Mouse (Mus musculus) liver, postnatal 0 days (tissue): ENCODE data around the gene Aig1. TPM values are rescaled to one million over a fixed set of nuclear protein-coding genes. Genes with fewer than 3 reads are reported as not detected.

Experiments
- ATAC-seq: fragments of 200-750 bp; cut with Nextera tagmentation; 2 replicates; pipeline ENCODE4 v1.8.0; 2017; ENCODE audit warnings: mild to moderate bottlenecking, moderate library complexity
- DNase-seq: peaks from one replicate; pipeline ENCODE4 v3.0.0-alpha.2; 2016
- H3K27ac ChIP-seq: fragments of 300-500 bp; sonication (generic); 2 replicates; pipeline ENCODE4 v1.5.1; 2014; ENCODE audit warnings: antibody characterized with exemption, moderate library complexity, mild to moderate bottlenecking, low read depth
- H3K27me3 ChIP-seq: fragments of 300-500 bp; sonication (generic); 2 replicates; pipeline ENCODE4 v1.6.1; 2014; ENCODE audit warnings: low read length, control low read depth, mixed read lengths; ENCODE audit not compliant: insufficient read depth
- H3K36me3 ChIP-seq: fragments of 300-500 bp; sonication (generic); replicated peaks from 2 replicates; pipeline ENCODE4 v1.6.1; 2014; ENCODE audit warnings: mild to moderate bottlenecking, control low read depth, low read length, moderate library complexity, mixed read lengths; ENCODE audit not compliant: insufficient read depth
- H3K4me1 ChIP-seq: fragments of 300-500 bp; sonication (generic); 2 replicates; pipeline ENCODE4 v1.6.1; 2014; ENCODE audit warnings: antibody characterized with exemption, mild to moderate bottlenecking, control low read depth; ENCODE audit not compliant: insufficient read depth
- H3K4me2 ChIP-seq: fragments of 300-500 bp; sonication (generic); 2 replicates; pipeline ENCODE4 v1.6.1; 2014; ENCODE audit warnings: low read depth, mild to moderate bottlenecking, low read length, moderate library complexity, mixed read lengths
- H3K4me3 ChIP-seq: fragments of 300-500 bp; sonication (generic); 2 replicates; pipeline ENCODE4 v1.5.1; 2014; ENCODE audit warnings: low read depth, low read length
- H3K9ac ChIP-seq: fragments of 300-500 bp; sonication (generic); replicated peaks from 2 replicates; pipeline ENCODE4 v1.6.1; 2014; ENCODE audit warnings: mild to moderate bottlenecking, moderate library complexity
- H3K9me3 ChIP-seq: fragments of 300-500 bp; sonication (generic); 2 replicates; pipeline ENCODE4 v1.6.1; 2016; ENCODE audit warnings: mild to moderate bottlenecking, control low read depth, low read length, mixed read lengths
- CTCF ChIP-seq: sonication (generic); IDR thresholded peaks from 2 replicates; pipeline ENCODE4 v1.5.1; 2016; ENCODE audit warnings: antibody characterized with exemption, low read depth
- EP300 ChIP-seq: IDR thresholded peaks from 2 replicates; pipeline ENCODE4 v1.6.1; 2016; ENCODE audit warnings: antibody characterized with exemption, low read depth, mild to moderate bottlenecking
- WGBS: fragments of 180-500 bp; shearing (Covaris S2); extraction: QIAGEN DNeasy Blood & Tissue Kit; methylation state at CpG from one replicate; pipeline ENCODE4 v1.1.7; 2014; ENCODE audit not compliant: insufficient replicate concordance; 5-methylcytosine and 5-hydroxymethylcytosine counted together
- polyA plus RNA-seq: library from polyadenylated mRNA; unstranded; fragments of >200 nt; fragmentation: Nextera tagmentation; extraction: Ambion mirVana; gene quantifications from 2 replicates; pipeline ENCODE4 v1.2.1, GENCODE M21; 2015

The Aig1 gene
- polyA plus RNA-seq, 1 experiment from 2014 or later = 27.6 TPM

- DNase-seq (no peak), ATAC-seq (no peak)
- Histone ChIP-seq H3K27ac (no peak overlapping the region), H3K4me2 (no peak overlapping the region), H3K4me3 (no peak overlapping the region), H3K9ac (no peak overlapping the region), H3K4me1 (peaks cover 2% of the 10 kb centered on the region; the same call in 1 of the 2 replicates), H3K9me3 (no peaks in the 10 kb centered on the region), H3K36me3 (no peaks in the 10 kb centered on the region), H3K27me3 (no peaks in the 10 kb centered on the region)
- no peak for TF ChIP-seq CTCF
- no peak for TF ChIP-seq EP300
- 69% methylated on average over 4 of the region's 4 CpGs for WGBS
These were observed 163.0 kb downstream of the Aig1 start for GRCm38 (mm10) chr10:13705771-13706170.

DNA sequence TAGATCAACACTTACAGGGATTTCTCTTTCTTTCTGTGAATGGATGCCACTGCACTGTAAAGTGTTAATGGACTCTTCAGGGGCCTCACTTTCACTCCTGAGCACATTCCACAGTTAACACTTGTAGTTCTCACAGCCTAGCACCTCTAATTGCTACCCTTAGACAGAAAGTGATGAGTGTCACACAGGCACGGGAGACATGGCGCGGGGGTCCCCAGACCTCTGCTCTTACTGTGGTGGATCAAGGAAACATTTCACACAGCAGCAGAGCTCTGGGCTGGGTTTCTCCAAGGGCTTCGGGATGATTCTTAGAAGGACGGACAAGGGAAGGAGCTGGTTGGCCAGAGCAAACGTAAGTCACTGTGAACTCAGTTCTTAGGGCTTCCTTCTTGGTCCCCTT lies 166.1 kb downstream of the Aig1 start:
- H3K4me2 ChIP-seq = no peak overlapping the region
- no peak overlapping the region for H3K9ac ChIP-seq
- no peaks in the 10 kb centered on the region for H3K9me3 ChIP-seq
- no peaks in the 10 kb centered on the region for H3K27me3 ChIP-seq
- H3K4me3 ChIP-seq = no peak overlapping the region
- ATAC-seq (no peak), DNase-seq (no peak)
- WGBS = 78% methylated on average over 6 of the region's 6 CpGs
- H3K36me3 ChIP-seq = no peaks in the 10 kb centered on the region
- TF ChIP-seq EP300 = no peak
- TF ChIP-seq CTCF = no peak
- H3K27ac ChIP-seq = peak overlapping the region; percentile 22; the same call in 1 of the 2 replicates
- peaks cover 2% of the 10 kb centered on the region; the same call in 1 of the 2 replicates for H3K4me1 ChIP-seq

DNA sequence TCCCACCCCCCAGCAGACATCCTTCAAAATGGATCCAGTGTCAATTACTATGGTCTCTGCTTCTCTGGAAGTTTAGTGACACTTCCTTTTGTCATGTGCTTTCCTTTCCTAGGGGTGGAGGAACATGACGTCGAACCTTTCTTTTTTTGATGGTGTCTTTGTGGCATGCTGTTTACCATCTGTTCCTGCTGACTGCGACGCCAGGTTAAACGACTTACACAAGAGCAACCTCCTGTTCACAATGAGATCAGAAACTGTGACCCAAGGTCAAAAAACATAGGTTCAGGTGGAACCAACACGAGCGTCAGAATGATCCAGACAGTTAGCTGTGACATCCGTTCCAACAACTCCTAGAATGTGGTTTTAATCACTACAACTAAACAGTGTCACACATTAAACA lies 166.7 kb downstream of the Aig1 start:
- Histone ChIP-seq H3K4me3 (no peak overlapping the region), H3K4me2 (no peak overlapping the region), H3K9me3 (no peaks in the 10 kb centered on the region), H3K27ac (no peak overlapping the region), H3K4me1 (peaks cover 2% of the 10 kb centered on the region; the same call in 1 of the 2 replicates), H3K36me3 (no peaks in the 10 kb centered on the region), H3K27me3 (no peaks in the 10 kb centered on the region), H3K9ac (no peak overlapping the region)
- ATAC-seq (peak; percentile 67), DNase-seq (no peak)
- WGBS = 61% methylated on average over 8 of the region's 8 CpGs
- TF ChIP-seq CTCF (no peak), EP300 (peak; percentile 10; the same call in 1 of the 2 replicates)

DNA sequence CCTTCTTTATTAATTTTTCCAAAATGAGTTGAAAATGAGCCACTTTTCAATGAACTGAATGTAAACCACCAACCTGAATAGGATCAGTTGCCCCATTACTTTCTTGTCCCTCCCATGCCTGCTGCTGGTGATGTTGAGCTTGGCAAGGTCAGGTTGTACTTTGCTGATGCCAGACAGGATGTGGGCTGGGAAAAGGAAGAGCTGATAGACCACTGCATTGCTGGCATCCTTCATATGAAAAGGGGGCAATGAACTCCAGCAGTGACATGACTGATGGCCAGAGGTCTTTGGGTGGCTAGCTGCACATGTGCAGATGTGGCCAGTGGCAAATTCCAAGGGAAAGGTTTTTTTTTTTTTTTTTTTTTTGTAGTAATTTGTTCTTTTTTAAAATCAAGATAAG lies 172.5 kb downstream of the Aig1 start:
- Histone ChIP-seq H3K4me3 (no peak overlapping the region), H3K27ac (no peak overlapping the region), H3K9me3 (no peaks in the 10 kb centered on the region), H3K4me2 (no peak overlapping the region), H3K4me1 (no peaks in the 10 kb centered on the region), H3K27me3 (no peaks in the 10 kb centered on the region), H3K9ac (no peak overlapping the region), H3K36me3 (no peaks in the 10 kb centered on the region)
- DNase-seq (no peak), ATAC-seq (no peak)
- TF ChIP-seq CTCF = no peak
- no peak for TF ChIP-seq EP300

DNA sequence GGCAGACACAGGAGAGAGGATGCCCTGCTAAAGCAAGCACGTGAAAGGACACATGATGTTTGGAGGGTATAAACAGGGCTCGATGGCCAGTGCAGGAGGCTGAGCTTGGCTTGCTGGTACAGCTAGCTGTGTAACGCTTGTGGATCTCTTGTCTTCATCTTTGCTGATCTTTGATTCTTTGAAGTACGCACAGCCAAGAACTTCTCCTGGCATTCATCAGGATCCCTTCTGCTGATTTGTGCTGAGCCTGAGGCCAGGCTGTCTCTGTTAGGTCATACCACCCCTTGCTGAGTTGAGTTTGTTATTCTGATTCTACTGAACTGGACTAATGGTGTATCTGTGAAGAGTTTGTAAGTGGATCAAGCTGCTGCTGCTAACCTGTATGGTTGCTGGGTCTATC lies 175.5 kb downstream of the Aig1 start:
- no peak for ATAC-seq
- DNase-seq = no peak
- no peak for TF ChIP-seq EP300
- TF ChIP-seq CTCF = no peak
- Histone ChIP-seq H3K4me1 (no peaks in the 10 kb centered on the region), H3K4me2 (no peak overlapping the region), H3K36me3 (no peaks in the 10 kb centered on the region), H3K9ac (no peak overlapping the region), H3K9me3 (no peaks in the 10 kb centered on the region), H3K27ac (no peak overlapping the region), H3K4me3 (no peak overlapping the region), H3K27me3 (no peaks in the 10 kb centered on the region)
- 86% methylated on average over 4 of the region's 4 CpGs for WGBS

- H3K9ac ChIP-seq = no peak overlapping the region
- peaks cover 3% of the 10 kb centered on the region; the same call in 1 of the 2 replicates for H3K4me1 ChIP-seq
- no peaks in the 10 kb centered on the region for H3K9me3 ChIP-seq
- H3K4me3 ChIP-seq = no peak overlapping the region
- WGBS = 84% methylated on average over 5 of the region's 5 CpGs
- H3K4me2 ChIP-seq = no peak overlapping the region
- DNase-seq = no peak
- no peak overlapping the region for H3K27ac ChIP-seq
- H3K27me3 ChIP-seq = no peaks in the 10 kb centered on the region
- H3K36me3 ChIP-seq = no peaks in the 10 kb centered on the region
- TF ChIP-seq CTCF (no peak), EP300 (no peak)
- no peak for ATAC-seq
These were observed 178.0 kb downstream of the Aig1 start for GRCm38 (mm10) chr10:13690773-13691172.
